Mouse (Mus musculus) heart, embryonic 11.5 days (tissue): ENCODE data around the gene Agk. TPM values are rescaled to one million over a fixed set of nuclear protein-coding genes. Genes with fewer than 3 reads are reported as not detected.

Source experiments
- ATAC-seq: fragments of 200-750 bp; cut with Nextera tagmentation; replicated peaks from 2 replicates; pipeline ENCODE4 v1.8.0; 2017; ENCODE audit warnings: moderate library complexity; ENCODE audit not compliant: insufficient number of reproducible peaks, low FRiP score, low TSS enrichment
- H3K27ac ChIP-seq: fragments of 300-500 bp; sonication (generic); 2 replicates; pipeline ENCODE4 v1.5.1; 2014; ENCODE audit warnings: mild to moderate bottlenecking, low read depth, low read length
- H3K27me3 ChIP-seq: fragments of 300-500 bp; sonication (generic); 2 replicates; pipeline ENCODE4 v1.6.1; 2014; ENCODE audit warnings: mild to moderate bottlenecking, low read length, mixed read lengths; ENCODE audit not compliant: control insufficient read depth, insufficient read depth
- H3K36me3 ChIP-seq: fragments of 300-500 bp; sonication (generic); 2 replicates; pipeline ENCODE4 v1.6.1; 2014; ENCODE audit warnings: mild to moderate bottlenecking, low read length, moderate library complexity, mixed read lengths; ENCODE audit not compliant: control insufficient read depth, insufficient read depth
- H3K4me1 ChIP-seq: fragments of 300-500 bp; sonication (generic); 2 replicates; pipeline ENCODE4 v1.6.1; 2014; ENCODE audit warnings: low read length; ENCODE audit not compliant: control insufficient read depth, insufficient read depth
- H3K4me2 ChIP-seq: fragments of 300-500 bp; sonication (generic); 2 replicates; pipeline ENCODE4 v1.6.1; 2014; ENCODE audit warnings: mild to moderate bottlenecking, moderate library complexity
- H3K4me3 ChIP-seq: fragments of 300-500 bp; sonication (generic); 2 replicates; pipeline ENCODE4 v1.5.1; 2014; ENCODE audit warnings: low read depth, low read length
- H3K9ac ChIP-seq: fragments of 300-500 bp; sonication (generic); 2 replicates; pipeline ENCODE4 v1.6.1; 2014; ENCODE audit warnings: mild to moderate bottlenecking, low read depth, low read length, moderate library complexity
- H3K9me3 ChIP-seq: fragments of 300-500 bp; sonication (generic); replicated peaks from 2 replicates; pipeline ENCODE4 v1.6.1; 2016; ENCODE audit warnings: low read length; ENCODE audit not compliant: control insufficient read depth
- WGBS: fragments of 180-500 bp; shearing (Covaris S2); extraction: QIAGEN DNeasy Blood & Tissue Kit; methylation state at CpG from one replicate; pipeline ENCODE4 v1.1.7; 2014; ENCODE audit not compliant: insufficient replicate concordance; 5-methylcytosine and 5-hydroxymethylcytosine counted together
- polyA plus RNA-seq: library from polyadenylated mRNA; unstranded; fragments of >200 nt; fragmentation: Nextera tagmentation; extraction: Ambion mirVana; gene quantifications from 2 replicates; pipeline ENCODE4 v1.2.1, GENCODE M21; 2014

The Agk gene
- polyA plus RNA-seq, 1 experiment from 2014 or later = 41.5 TPM

DNA sequence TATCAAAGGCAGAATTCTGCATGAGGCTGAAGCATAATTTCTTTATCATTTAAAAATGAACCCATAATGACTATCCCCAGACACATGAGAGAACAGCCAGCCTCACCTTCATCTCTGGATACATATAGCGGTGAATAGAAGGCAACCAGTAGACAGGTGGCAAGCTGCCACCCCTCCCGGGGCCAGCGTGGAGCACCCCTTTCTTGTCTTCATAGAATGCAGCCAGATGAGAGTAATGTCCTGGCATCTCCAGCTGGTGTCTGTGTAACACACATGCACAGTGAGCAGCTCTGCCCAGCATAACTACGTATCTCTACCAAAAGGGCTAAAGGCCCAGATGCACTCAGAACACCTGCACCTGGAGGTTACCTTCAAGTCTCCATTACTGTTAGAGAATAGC, 93.4 kb downstream of the Agk start:
- H3K36me3 ChIP-seq = no peaks in the 10 kb centered on the region
- 86% methylated on average over 4 of the region's 4 CpGs for WGBS
- no peak for ATAC-seq

GRCm38 (mm10) chr6:40421099-40421498, 96.1 kb downstream of the Agk start:
- H3K27me3 ChIP-seq = no peaks in the 10 kb centered on the region
- no peaks in the 10 kb centered on the region for H3K4me1 ChIP-seq
- H3K9me3 ChIP-seq = no peaks in the 10 kb centered on the region
- no peak overlapping the region for H3K4me3 ChIP-seq
- WGBS = 86% methylated on average over 6 of the region's 6 CpGs
- H3K27ac ChIP-seq = no peak overlapping the region
- H3K36me3 ChIP-seq = no peaks in the 10 kb centered on the region
- ATAC-seq = no peak
- no peak overlapping the region for H3K4me2 ChIP-seq
- no peak overlapping the region for H3K9ac ChIP-seq

More for the DNA sequence above, 93.4 kb downstream of the Agk start:
- H3K27me3 ChIP-seq = no peaks in the 10 kb centered on the region
- H3K9me3 ChIP-seq = no peaks in the 10 kb centered on the region
- H3K4me2 ChIP-seq = no peak overlapping the region
- no peak overlapping the region for H3K9ac ChIP-seq
- no peak overlapping the region for H3K27ac ChIP-seq
- no peak overlapping the region for H3K4me3 ChIP-seq
- H3K4me1 ChIP-seq = no peaks in the 10 kb centered on the region

GRCm38 (mm10) chr6:40423013-40423412, 98.0 kb downstream of the Agk start:
- H3K4me3 ChIP-seq = no peak overlapping the region
- 81% methylated on average over 1 of the region's 1 CpGs for WGBS
- no peaks in the 10 kb centered on the region for H3K9me3 ChIP-seq
- H3K4me2 ChIP-seq = no peak overlapping the region
- no peaks in the 10 kb centered on the region for H3K36me3 ChIP-seq
- no peaks in the 10 kb centered on the region for H3K4me1 ChIP-seq
- ATAC-seq = no peak
- H3K9ac ChIP-seq = no peak overlapping the region
- no peaks in the 10 kb centered on the region for H3K27me3 ChIP-seq
- H3K27ac ChIP-seq = no peak overlapping the region

DNA sequence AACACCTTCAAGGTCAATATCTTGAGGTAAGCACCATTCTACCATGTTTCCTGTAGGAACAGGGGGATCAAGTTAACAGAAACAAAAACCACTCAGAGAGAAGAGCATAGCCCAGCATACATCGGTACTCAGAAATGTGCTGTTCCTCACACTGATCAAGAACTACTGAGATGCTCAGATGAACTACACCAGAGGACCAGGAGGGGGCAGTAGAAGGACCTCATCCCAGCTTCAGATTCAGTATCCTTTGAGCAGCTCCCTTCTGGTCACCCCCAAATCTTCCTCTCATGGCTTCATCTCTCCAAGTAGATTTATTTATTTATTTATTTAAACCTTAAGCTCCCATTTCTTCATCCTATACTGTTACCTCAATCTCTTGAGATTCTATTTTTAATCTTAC, 98.8 kb downstream of the Agk start:
- ATAC-seq = no peak
- WGBS = 46% methylated on average over 1 of the region's 1 CpGs
- no peak overlapping the region for H3K9ac ChIP-seq
- H3K4me1 ChIP-seq = no peaks in the 10 kb centered on the region
- no peak overlapping the region for H3K27ac ChIP-seq
- no peak overlapping the region for H3K4me3 ChIP-seq
- no peaks in the 10 kb centered on the region for H3K27me3 ChIP-seq
- H3K36me3 ChIP-seq = no peaks in the 10 kb centered on the region
- H3K9me3 ChIP-seq = no peaks in the 10 kb centered on the region
- no peak overlapping the region for H3K4me2 ChIP-seq

- Histone ChIP-seq H3K9ac (no peak overlapping the region), H3K4me1 (no peaks in the 10 kb centered on the region), H3K36me3 (no peaks in the 10 kb centered on the region), H3K9me3 (no peaks in the 10 kb centered on the region), H3K27me3 (no peaks in the 10 kb centered on the region), H3K27ac (no peak overlapping the region), H3K4me2 (no peak overlapping the region), H3K4me3 (no peak overlapping the region)
- ATAC-seq = no peak
- 79% methylated on average over 7 of the region's 7 CpGs for WGBS
Observed at GRCm38 (mm10) chr6:40427441-40427840, 102.5 kb downstream of the Agk start.

GRCm38 (mm10) chr6:40428696-40429095, 103.7 kb downstream of the Agk start:
- Histone ChIP-seq H3K9ac (no peak overlapping the region), H3K27me3 (no peaks in the 10 kb centered on the region), H3K27ac (no peak overlapping the region), H3K36me3 (no peaks in the 10 kb centered on the region), H3K4me1 (no peaks in the 10 kb centered on the region), H3K4me3 (no peak overlapping the region), H3K4me2 (no peak overlapping the region), H3K9me3 (no peaks in the 10 kb centered on the region)
- 60% methylated on average over 3 of the region's 3 CpGs for WGBS
- ATAC-seq = no peak

DNA sequence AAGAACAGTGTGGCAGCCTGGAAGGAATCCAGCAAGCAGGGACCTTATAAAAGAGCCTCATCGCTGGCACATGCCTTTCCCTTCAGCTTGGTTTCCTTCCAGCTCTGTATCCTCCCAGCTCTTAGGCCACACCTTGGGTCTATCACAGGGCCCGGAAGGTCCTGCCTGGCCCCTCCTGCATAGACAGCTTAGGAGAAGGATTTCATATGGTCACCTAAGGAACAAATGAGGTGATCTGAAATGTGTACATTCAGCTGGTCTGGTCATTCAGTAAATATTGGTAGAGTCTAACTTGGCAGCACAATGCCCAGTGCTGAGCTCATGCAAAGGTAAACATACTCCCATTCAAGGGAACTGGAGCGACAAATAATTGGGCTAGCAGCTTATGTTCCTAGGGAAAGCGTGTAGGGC, 104.6 kb downstream of the Agk start:
- no peak overlapping the region for H3K27ac ChIP-seq
- H3K36me3 ChIP-seq = no peaks in the 10 kb centered on the region
- no peaks in the 10 kb centered on the region for H3K9me3 ChIP-seq
- H3K9ac ChIP-seq = no peak overlapping the region
- no peaks in the 10 kb centered on the region for H3K4me1 ChIP-seq
- WGBS = 81% methylated on average over 4 of the region's 4 CpGs
- no peak overlapping the region for H3K4me2 ChIP-seq
- no peak overlapping the region for H3K4me3 ChIP-seq
- ATAC-seq = no peak
- H3K27me3 ChIP-seq = no peaks in the 10 kb centered on the region

DNA sequence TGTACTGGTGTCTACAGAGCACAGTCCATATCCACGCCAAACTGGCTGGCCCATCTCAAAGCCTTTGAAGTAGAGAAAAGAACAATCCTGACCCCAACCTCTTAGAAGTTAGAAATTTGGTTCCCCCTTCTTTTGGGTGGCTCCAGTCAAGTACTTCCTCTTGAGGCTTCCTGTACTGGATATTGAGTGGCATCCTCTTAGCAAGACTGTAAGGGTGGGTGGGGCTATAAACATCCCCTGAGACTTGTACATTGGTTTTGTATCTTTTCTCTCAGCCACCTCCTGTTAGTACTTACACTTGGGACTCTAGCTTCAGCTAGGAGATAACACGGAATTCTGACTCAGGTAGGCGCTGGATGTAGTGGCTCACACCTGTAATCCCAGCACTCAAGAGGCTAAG, 105.3 kb downstream of the Agk start:
- H3K9ac ChIP-seq = no peak overlapping the region
- no peaks in the 10 kb centered on the region for H3K27me3 ChIP-seq
- ATAC-seq = no peak
- no peaks in the 10 kb centered on the region for H3K36me3 ChIP-seq
- no peak overlapping the region for H3K4me2 ChIP-seq
- no peak overlapping the region for H3K27ac ChIP-seq
- H3K4me3 ChIP-seq = no peak overlapping the region
- WGBS = 82% methylated on average over 3 of the region's 3 CpGs
- no peaks in the 10 kb centered on the region for H3K9me3 ChIP-seq
- H3K4me1 ChIP-seq = no peaks in the 10 kb centered on the region

GRCm38 (mm10) chr6:40430878-40431277, 105.9 kb downstream of the Agk start:
- H3K4me3 ChIP-seq = no peak overlapping the region
- no peaks in the 10 kb centered on the region for H3K4me1 ChIP-seq
- no peak overlapping the region for H3K4me2 ChIP-seq
- H3K27ac ChIP-seq = no peak overlapping the region
- 72% methylated on average over 3 of the region's 3 CpGs for WGBS
- H3K9me3 ChIP-seq = no peaks in the 10 kb centered on the region
- ATAC-seq = no peak
- H3K36me3 ChIP-seq = no peaks in the 10 kb centered on the region
- H3K9ac ChIP-seq = no peak overlapping the region
- no peaks in the 10 kb centered on the region for H3K27me3 ChIP-seq
